Mouse (Mus musculus) embryonic facial prominence, embryonic 12.5 days (tissue): ENCODE results near the gene Ing1. TPM values are rescaled to one million over a fixed set of nuclear protein-coding genes. Genes with fewer than 3 reads are reported as not detected.
"Not testable (repeated sequence)": the region's sequence is repeated elsewhere in the genome, so short reads cannot be mapped to it uniquely, and the experiment has no call there.

Experiments used
- ATAC-seq: fragments of 200-750 bp; cut with Nextera tagmentation; 2 replicates; pipeline ENCODE4 v1.8.0; 2017; ENCODE audit not compliant: insufficient number of reproducible peaks, insufficient read depth, low FRiP score, low TSS enrichment
- H3K27ac ChIP-seq: fragments of 300-500 bp; sonication (generic); 2 replicates; pipeline ENCODE4 v1.5.1; 2016; ENCODE audit warnings: mild to moderate bottlenecking
- H3K27me3 ChIP-seq: fragments of 300-500 bp; sonication (generic); 2 replicates; pipeline ENCODE4 v1.6.1; 2016; ENCODE audit warnings: mild to moderate bottlenecking, moderate library complexity
- H3K36me3 ChIP-seq: fragments of 300-500 bp; sonication (generic); 2 replicates; pipeline ENCODE4 v1.6.1; 2016; ENCODE audit warnings: mild to moderate bottlenecking
- H3K4me1 ChIP-seq: fragments of 300-500 bp; sonication (generic); 2 replicates; pipeline ENCODE4 v1.6.1; 2016
- H3K4me2 ChIP-seq: fragments of 300-500 bp; sonication (generic); replicated peaks from 2 replicates; pipeline ENCODE4 v1.6.1; 2016; ENCODE audit warnings: mild to moderate bottlenecking, moderate library complexity
- H3K4me3 ChIP-seq: fragments of 300-500 bp; sonication (generic); 2 replicates; pipeline ENCODE4 v1.5.1; 2016; ENCODE audit warnings: mild to moderate bottlenecking
- H3K9ac ChIP-seq: fragments of 300-500 bp; sonication (generic); 2 replicates; pipeline ENCODE4 v1.6.1; 2016; ENCODE audit warnings: mild to moderate bottlenecking, moderate library complexity
- H3K9me3 ChIP-seq: fragments of 300-500 bp; sonication (generic); 2 replicates; pipeline ENCODE4 v1.6.1; 2016; ENCODE audit warnings: mild to moderate bottlenecking, moderate library complexity
- WGBS: fragments of 180-500 bp; shearing (Covaris S2); methylation state at CpG from one replicate; pipeline ENCODE4 v1.1.7; 2016; 5-methylcytosine and 5-hydroxymethylcytosine counted together
- polyA plus RNA-seq: library from polyadenylated mRNA; unstranded; fragments of >200 nt; fragmentation: Nextera tagmentation; extraction: Ambion mirVana; gene quantifications from 2 replicates; pipeline ENCODE4 v1.2.1, GENCODE M21; 2016

Gene Ing1
- polyA plus RNA-seq, 1 experiment from 2014 or later: 39.7 TPM

DNA sequence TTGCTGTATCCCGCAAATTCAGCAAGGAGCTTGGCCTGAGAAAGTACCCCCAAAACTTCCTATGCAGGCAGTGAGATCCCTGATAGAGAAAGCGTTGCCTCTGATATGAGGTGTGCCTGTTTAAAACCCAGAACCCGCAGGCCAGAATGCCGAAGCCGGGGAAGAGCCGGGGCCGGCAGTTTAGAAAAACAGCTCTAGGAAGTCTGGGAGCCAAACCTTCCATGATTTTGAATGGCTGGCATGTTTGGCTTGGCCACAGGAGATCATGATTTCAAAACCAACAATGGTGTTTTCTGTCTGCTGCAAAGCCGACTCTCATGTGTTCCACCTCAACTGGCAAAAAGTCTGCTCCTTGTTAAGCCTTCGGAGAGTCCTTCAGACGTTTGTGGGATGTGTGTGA lies 3.0 kb upstream of the Ing1 start:
- Histone ChIP-seq H3K36me3 (no peaks in the 10 kb centered on the region), H3K9ac (no peak overlapping the region), H3K27ac (no peak overlapping the region), H3K4me3 (no peak overlapping the region), H3K27me3 (no peaks in the 10 kb centered on the region), H3K4me2 (no peak overlapping the region), H3K4me1 (peaks cover 15% of the 10 kb centered on the region; the same call in 1 of the 2 replicates), H3K9me3 (no peaks in the 10 kb centered on the region)
- no peak for ATAC-seq
- 72% methylated on average over 10 of the region's 10 CpGs for WGBS

DNA sequence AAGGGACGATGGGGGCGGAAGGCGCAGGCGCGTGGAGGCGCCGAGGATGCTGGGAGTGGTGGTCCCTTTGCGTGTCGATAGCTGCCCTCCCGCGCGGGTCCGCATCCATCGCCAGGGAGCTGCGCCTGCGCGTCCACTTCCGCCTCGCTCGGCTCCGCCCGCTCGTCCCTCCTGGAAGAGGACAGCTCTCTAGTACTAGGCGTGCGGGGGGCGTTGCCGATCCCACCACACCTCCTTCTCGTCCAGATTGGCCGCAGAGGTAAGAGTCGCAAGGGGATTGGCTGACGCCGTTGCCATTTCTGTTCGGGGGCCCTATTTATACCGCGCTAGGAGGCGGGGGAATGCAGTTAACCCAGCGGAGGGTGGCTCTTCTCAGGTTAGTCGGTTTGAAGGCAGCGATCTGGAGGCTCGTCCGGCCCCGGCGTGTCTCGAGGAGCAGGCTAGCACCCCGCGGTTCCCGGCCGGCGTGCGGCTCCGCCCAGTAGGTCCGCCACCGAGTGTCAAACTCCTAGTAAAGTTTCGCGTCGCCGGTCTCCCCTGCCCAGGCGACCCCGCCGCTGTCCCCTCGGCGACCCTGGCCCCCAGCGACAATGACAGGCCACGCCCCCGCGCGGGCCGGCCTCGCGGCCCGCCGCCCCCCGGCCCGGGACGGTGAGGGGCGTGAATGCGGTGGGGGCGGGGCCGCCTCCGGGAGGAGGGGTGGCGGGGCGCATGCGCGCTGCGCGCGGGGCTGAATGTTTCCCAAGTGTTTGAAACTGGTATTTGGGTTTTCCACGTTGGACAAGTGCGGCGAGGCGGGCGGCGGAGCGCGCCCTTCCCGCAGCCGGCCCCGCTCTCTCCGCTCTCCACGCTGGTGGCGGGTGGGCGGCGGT lies 585 bp downstream of the Ing1 start:
- Histone ChIP-seq H3K4me1 (peaks cover 17% of the 10 kb centered on the region), H3K27me3 (no peaks in the 10 kb centered on the region), H3K9me3 (no peaks in the 10 kb centered on the region), H3K27ac (peak overlapping the region; percentile 99), H3K36me3 (no peaks in the 10 kb centered on the region), H3K9ac (peak overlapping the region; percentile 96), H3K4me3 (peak overlapping the region; percentile 93), H3K4me2 (peak overlapping the region; percentile 64)
- ATAC-seq: peak; percentile 91
- WGBS: 1% methylated on average over 94 of the region's 103 CpGs

DNA sequence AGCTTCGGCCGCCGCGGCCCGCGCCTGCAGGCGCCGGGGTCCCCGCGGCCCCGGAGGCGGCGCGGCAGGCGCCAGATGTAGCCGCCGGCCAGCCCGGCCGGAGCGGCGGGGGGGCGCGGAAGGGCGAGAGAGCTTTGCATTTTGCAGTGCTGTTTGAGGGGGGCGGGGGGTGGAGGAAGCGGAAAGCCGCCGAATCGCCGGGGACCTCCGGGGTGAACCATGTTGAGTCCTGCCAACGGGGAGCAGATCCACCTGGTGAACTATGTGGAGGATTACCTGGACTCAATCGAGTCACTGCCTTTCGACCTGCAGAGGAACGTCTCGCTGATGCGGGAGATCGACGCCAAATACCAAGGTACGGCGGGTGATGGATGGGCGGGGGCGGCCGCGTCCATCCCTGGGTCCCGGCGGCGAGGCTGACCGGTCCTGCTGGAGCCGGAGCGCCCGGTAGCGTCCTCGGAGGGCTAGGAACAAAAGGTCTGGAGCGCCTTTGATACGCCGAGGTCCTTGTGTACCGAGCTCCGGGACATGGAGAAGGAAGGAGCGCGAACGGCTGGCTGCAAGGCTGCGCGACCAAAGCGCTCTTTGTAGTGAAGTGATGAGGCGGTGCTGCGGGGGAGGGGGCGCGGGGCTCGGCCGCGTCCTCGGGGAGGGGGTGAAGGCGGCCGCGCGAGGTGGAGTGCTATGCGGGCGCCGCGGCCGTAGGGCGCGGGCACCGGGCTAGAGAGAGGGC lies 1.5 kb downstream of the Ing1 start:
- peaks cover 8% of the 10 kb centered on the region for H3K36me3 ChIP-seq
- peaks cover 15% of the 10 kb centered on the region for H3K4me1 ChIP-seq
- no peaks in the 10 kb centered on the region for H3K27me3 ChIP-seq
- peak overlapping the region; percentile 64 for H3K4me2 ChIP-seq
- H3K9me3 ChIP-seq: no peaks in the 10 kb centered on the region
- peak overlapping the region; percentile 99 for H3K27ac ChIP-seq
- 1% methylated on average over 81 of the region's 85 CpGs for WGBS
- ATAC-seq: no peak
- H3K4me3 ChIP-seq: peak overlapping the region; percentile 93
- H3K9ac ChIP-seq: peak overlapping the region; percentile 96

DNA sequence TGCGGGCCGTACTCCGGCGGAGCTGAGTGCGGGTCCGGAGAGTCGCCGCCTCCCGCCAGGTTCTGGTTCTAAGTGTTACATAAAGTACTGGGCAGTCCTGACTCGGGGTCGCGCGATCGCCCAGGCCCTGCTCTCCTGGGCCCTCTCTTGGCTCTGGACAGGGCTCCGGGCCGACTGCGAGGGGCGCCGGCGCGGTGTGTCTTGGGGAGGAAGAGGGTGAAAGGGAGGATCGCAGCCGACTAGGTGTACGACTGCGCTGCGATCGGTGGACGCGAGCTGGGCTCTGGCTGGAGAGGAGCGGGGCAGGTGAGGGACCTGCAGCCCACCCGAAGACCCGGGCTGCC lies 2.0 kb downstream of the Ing1 start:
- Histone ChIP-seq H3K27me3 (no peaks in the 10 kb centered on the region), H3K27ac (peak overlapping the region; percentile 99), H3K4me3 (peak overlapping the region; percentile 93), H3K36me3 (peaks cover 13% of the 10 kb centered on the region), H3K9ac (peak overlapping the region; percentile 96), H3K9me3 (no peaks in the 10 kb centered on the region), H3K4me2 (peak overlapping the region; percentile 64), H3K4me1 (peaks cover 15% of the 10 kb centered on the region)
- WGBS: under 1% methylated on average over 30 of the region's 32 CpGs
- ATAC-seq: no peak

DNA sequence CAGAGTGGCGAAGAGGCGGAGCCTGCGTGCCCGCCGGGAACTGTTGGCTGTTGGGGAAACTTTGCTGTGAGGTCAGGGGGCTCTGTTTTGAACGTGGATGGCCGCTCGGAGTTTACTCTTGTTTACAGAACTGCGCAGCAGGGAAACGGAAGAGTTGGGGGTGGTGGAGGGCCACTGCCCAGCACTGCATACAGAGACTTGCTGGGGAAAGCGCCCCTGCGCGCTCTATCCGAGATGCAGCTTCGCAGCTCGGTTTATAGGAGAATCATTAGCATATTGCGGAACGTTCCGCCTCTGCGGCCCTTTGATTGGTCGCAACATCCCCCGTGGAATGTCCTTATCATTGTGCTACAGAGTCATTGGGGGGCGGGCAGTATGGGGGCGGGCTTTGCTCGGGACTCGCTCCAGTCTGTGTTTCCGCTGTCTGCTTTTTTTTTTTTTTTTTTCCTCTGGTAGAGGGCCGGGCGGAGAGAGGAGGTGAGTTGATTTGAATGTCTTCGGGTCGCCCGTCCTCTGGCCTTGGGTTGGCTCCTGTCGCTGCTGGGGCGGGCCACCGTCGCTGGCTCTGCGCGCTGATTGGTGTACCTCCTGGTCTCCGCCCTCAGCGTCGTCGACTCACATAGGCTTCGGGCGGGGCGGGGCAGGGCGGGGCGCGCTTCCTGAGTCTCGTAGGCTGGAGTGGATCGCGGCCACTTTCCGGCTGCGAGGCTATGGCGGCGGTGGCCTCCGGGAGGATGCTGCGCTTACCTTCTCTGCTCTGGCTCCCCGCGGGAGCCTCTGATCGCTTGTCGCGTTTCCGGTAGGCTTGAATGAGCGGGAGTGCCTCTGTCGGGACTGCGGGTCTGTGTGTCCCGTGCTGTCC lies 2.6 kb downstream of the Ing1 start:
- Histone ChIP-seq H3K4me3 (peak overlapping the region; percentile 93), H3K9me3 (no peaks in the 10 kb centered on the region), H3K4me1 (peaks cover 15% of the 10 kb centered on the region), H3K36me3 (peaks cover 14% of the 10 kb centered on the region), H3K9ac (peak overlapping the region; percentile 96), H3K27me3 (no peaks in the 10 kb centered on the region), H3K4me2 (peak overlapping the region; percentile 64), H3K27ac (peak overlapping the region; percentile 99)
- peak; percentile 84 for ATAC-seq
- under 1% methylated on average over 67 of the region's 67 CpGs for WGBS

DNA sequence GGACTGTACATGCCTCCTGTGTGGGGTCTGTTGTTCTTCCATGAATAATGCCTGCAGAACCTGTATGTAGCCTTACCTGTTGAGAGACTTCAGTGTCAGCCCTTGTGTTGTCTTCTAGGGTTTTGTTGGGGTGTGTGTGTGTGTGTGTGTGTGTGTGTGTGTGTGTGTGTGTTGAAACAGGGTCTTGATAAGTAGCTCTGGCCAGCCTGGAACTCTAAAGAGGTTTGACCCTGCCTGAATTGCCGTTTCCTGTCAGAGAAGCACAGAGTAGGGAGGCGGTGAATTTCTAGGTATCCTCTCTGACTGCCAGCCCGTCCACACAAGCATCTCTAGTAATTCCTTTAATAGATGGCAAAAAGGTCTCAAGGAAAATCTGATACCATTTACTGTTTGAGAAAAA lies 4.1 kb downstream of the Ing1 start:
- 66% methylated on average over 3 of the region's 3 CpGs for WGBS
- no peak overlapping the region for H3K9ac ChIP-seq
- H3K4me3 ChIP-seq: no peak overlapping the region
- ATAC-seq: no peak
- H3K4me1 ChIP-seq: peaks cover 12% of the 10 kb centered on the region
- H3K27ac ChIP-seq: no peak overlapping the region
- no peaks in the 10 kb centered on the region for H3K27me3 ChIP-seq
- peaks cover 29% of the 10 kb centered on the region for H3K36me3 ChIP-seq
- H3K4me2 ChIP-seq: no peak overlapping the region
- no peaks in the 10 kb centered on the region for H3K9me3 ChIP-seq

DNA sequence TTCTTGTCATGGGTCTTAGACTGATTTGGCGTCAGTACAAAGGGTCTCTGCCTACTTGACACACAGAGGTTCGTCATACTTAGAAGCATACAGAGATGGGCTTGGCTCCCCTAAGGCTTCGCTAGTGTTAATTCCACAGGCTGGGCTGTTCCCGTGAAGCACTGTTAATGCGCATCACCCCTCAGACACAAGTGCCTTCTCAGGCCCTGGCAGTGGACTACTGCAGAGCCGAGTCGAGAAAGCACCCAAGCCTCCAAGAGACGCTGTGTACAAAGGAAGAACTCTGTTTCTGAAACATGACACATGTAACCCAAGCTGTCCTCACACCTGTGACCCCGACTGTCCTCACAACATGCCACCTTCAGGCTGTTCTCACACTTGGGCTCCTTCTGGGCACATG lies 4.8 kb downstream of the Ing1 start:
- Histone ChIP-seq H3K27me3 (no peaks in the 10 kb centered on the region), H3K4me2 (no peak overlapping the region), H3K4me1 (peaks cover 9% of the 10 kb centered on the region), H3K27ac (no peak overlapping the region), H3K4me3 (no peak overlapping the region), H3K9me3 (no peaks in the 10 kb centered on the region), H3K36me3 (peaks cover 36% of the 10 kb centered on the region), H3K9ac (no peak overlapping the region)
- ATAC-seq: no peak
- WGBS: 76% methylated on average over 9 of the region's 9 CpGs

DNA sequence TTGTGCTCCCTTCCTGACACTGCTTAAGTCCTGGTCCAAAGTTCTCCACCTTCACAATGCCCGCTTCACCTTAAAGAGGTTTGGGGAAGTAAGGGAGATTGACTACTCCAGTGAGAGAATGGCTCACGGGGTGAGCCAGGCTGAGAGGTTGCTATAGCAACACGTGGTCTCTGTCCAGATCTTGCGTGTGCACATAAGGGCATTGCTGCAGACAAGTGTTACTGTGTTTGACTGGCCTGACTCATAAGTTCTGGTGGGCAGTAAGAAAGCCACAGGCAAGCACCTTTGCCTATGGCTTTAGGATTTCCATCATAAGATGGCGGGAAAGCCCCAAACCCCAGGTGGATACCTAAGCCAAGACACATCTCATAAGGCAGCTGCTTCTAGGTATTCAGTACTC lies 8.9 kb downstream of the Ing1 start:
- no peaks in the 10 kb centered on the region for H3K9me3 ChIP-seq
- H3K9ac ChIP-seq: no peak overlapping the region
- peaks cover 8% of the 10 kb centered on the region for H3K4me1 ChIP-seq
- whole genome bisulfite sequencing: 91% methylated on average over 5 of the region's 5 CpGs
- H3K4me2 ChIP-seq: no peak overlapping the region
- H3K27me3 ChIP-seq: no peaks in the 10 kb centered on the region
- no peak for ATAC-seq
- H3K4me3 ChIP-seq: no peak overlapping the region
- H3K27ac ChIP-seq: no peak overlapping the region
- peaks cover 55% of the 10 kb centered on the region for H3K36me3 ChIP-seq

DNA sequence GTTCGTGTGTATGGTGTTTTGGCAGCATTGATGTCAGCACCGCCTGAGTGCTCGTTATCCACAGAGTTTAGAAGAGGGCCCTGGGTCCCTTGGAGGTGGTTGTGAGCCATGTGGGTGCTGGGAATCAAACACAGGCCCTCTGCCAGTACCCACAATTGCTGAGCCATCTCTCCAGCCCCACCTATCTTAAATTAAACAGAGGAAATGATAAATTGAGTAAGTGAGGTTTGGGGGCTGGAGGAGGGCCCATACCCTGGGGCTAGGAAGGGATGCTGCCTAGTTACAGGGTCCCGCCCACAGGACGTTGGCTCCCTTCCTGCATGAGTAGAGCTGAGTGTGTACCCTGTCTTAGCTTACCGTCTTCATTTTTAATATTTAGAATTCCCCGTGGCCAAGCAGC lies 9.3 kb downstream of the Ing1 start:
- H3K36me3 ChIP-seq: peaks cover 55% of the 10 kb centered on the region
- H3K4me1 ChIP-seq: peaks cover 9% of the 10 kb centered on the region
- H3K9me3 ChIP-seq: no peaks in the 10 kb centered on the region
- no peaks in the 10 kb centered on the region for H3K27me3 ChIP-seq
- H3K4me3 ChIP-seq: no peak overlapping the region
- H3K9ac ChIP-seq: no peak overlapping the region
- no peak for ATAC-seq
- 83% methylated on average over 7 of the region's 7 CpGs for WGBS
- H3K4me2 ChIP-seq: no peak overlapping the region
- H3K27ac ChIP-seq: no peak overlapping the region

DNA sequence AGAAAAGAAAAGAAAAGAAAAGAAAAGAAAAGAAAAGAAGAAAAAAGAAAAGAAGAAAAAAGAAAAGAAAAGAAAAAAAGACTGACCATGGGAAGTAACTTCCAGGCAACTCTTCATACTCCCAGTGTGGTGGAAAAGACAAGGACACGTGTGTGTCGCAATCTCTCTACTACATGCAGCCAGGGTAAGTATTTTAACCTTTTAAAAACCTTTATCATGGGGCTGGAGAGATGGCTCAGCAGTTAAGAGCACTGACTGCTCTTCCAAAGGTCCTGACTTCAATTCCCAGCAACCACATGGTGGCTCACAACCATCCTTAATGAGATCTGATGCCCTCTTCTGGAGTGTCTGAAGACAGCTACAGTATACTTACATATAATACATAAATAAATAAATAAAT lies 12.8 kb downstream of the Ing1 start:
- not testable (repeated sequence) for H3K4me2 ChIP-seq, H3K27ac ChIP-seq, ATAC-seq, H3K4me3 ChIP-seq, H3K9ac ChIP-seq, H3K27me3 ChIP-seq, H3K9me3 ChIP-seq
- peaks cover 39% of the 10 kb centered on the region for H3K36me3 ChIP-seq
- WGBS: 88% methylated on average over 2 of the region's 2 CpGs
- H3K4me1 ChIP-seq: peaks cover 13% of the 10 kb centered on the region

DNA sequence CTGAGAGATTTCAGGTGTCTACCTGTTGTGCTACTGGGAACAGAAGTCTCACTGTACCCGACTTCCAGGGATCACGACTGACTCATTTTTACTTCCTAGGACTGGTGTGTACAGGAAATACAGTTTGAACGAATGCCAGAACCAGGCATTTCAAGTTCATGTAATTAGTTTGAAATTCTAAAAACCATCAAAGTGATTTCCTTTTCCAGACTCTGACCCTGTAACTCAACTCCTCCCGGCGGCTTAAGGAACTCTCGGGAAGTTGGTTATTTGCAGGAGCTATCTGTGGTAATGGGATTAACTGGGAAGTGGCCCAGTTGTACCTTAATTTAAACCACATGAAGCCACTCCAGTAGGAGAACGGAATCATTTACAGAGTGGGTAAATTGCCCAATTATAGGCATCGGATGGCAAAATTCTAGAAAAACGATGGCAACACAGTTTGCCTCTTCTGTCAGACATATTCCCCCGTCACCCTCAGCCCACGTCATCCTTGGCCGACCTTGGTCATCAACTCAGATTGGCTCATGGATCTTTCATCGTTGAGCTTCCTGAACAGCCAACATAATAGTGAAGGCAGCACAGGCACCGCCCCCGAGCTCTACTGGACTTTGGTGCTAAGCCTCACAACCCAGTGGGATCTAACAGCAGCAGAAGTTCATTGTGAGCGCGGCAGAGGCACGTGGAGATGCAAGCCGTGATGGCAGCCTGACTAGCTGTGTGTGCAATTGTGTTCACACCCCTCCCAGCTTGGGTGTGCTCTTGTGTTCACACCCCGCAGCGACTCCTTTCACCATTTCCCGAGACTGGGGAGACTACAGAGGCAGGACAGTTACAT lies 14.1 kb downstream of the Ing1 start:
- no peak overlapping the region for H3K4me2 ChIP-seq
- no peak overlapping the region for H3K4me3 ChIP-seq
- 41% methylated on average over 22 of the region's 22 CpGs for WGBS
- peaks cover 26% of the 10 kb centered on the region for H3K36me3 ChIP-seq
- H3K27ac ChIP-seq: no peak overlapping the region
- no peak overlapping the region for H3K9ac ChIP-seq
- H3K9me3 ChIP-seq: no peaks in the 10 kb centered on the region
- H3K27me3 ChIP-seq: 0 out of 2 replicates have a peak, but pooled peaks cover 3% of the 10 kb centered on the region
- ATAC-seq: no peak
- H3K4me1 ChIP-seq: peaks cover 13% of the 10 kb centered on the region
